Mouse (Mus musculus) C2C12 (cell line): ENCODE measurements at regions not wholly inside any gene's neighbourhood (a gene's known extent, or its start where the extent isn't known, plus 50 kb on each side); places are given as distances from the start of the nearest gene placed in this dataset.

ENCODE experiments used
- H3K27me3 ChIP-seq: one replicate; pipeline ENCODE4 v1.6.1; 2011; ENCODE audit not compliant: control insufficient read depth, insufficient read depth, insufficient read length
- H3K36me3 ChIP-seq: one replicate; pipeline ENCODE4 v1.6.1; 2011; ENCODE audit not compliant: control insufficient read depth, insufficient read depth
- H3K4me3 ChIP-seq: one replicate; pipeline ENCODE4 v1.5.1; 2011; ENCODE audit warnings: mild to moderate bottlenecking, control low read depth; ENCODE audit not compliant: poor library complexity, insufficient read depth, severe bottlenecking
- H3K79me2 ChIP-seq: one replicate; pipeline ENCODE4 v1.6.1; 2011; ENCODE audit not compliant: control insufficient read depth, insufficient read depth
- H3K79me3 ChIP-seq: one replicate; pipeline ENCODE4 v1.6.1; 2011; ENCODE audit warnings: low read depth, control low read depth
- H3ac ChIP-seq: one replicate; pipeline ENCODE3; 2011; ENCODE audit warnings: low read depth; ENCODE audit not compliant: control insufficient read depth, insufficient read length
- CEBPB ChIP-seq: IDR thresholded peaks from one replicate; pipeline ENCODE4 v1.6.1; 2011; ENCODE audit warnings: low read depth, mild to moderate bottlenecking, control low read depth, moderate library complexity
- CTCF ChIP-seq: IDR thresholded peaks from one replicate; pipeline ENCODE4 v1.5.1; 2011; ENCODE audit not compliant: control insufficient read depth, insufficient read depth, insufficient read length
- FOSL1 ChIP-seq: IDR thresholded peaks from one replicate; pipeline ENCODE4 v1.8.0; 2011; ENCODE audit warnings: mild to moderate bottlenecking, low read length; ENCODE audit not compliant: poor library complexity, insufficient read depth, severe bottlenecking
- MAX ChIP-seq: IDR thresholded peaks from one replicate; pipeline ENCODE4 v1.6.1; 2011; ENCODE audit warnings: mild to moderate bottlenecking, control low read depth
- MYOD1 ChIP-seq: IDR thresholded peaks from one replicate; pipeline ENCODE4 v1.6.1; 2011; ENCODE audit warnings: low read depth; ENCODE audit not compliant: control insufficient read depth, insufficient read length
- MYOG ChIP-seq: IDR thresholded peaks from one replicate; pipeline ENCODE4 v1.6.1; 2011; ENCODE audit not compliant: control insufficient read depth, insufficient read length; ENCODE audit errors: extremely low read depth
- USF1 ChIP-seq: IDR thresholded peaks from one replicate; pipeline ENCODE4 v1.6.1; 2011; ENCODE audit warnings: low read depth, mild to moderate bottlenecking, control low read depth, moderate library complexity

DNA sequence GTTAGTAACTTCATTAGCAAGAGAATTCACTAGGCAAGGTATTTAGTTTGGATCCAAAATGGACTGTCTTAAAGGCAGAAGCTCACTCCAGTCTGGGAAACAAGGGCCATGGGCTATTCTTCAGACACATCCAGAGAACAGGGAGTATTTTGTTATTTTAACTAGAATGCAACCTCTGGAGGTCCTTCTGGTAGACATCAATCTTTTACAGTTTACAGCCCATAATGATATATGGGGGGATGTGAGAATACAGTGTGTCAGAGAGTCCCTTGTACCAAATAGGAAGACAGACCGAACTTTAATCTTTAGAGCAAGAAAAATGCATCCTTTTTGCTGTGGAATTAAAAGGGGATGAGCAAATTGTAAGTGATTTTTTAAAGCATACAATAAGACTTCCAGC, 157.6 kb upstream of the Nrp1 start:
- Histone ChIP-seq H3ac (no peak overlapping the region), H3K79me2 (no peaks in the 10 kb centered on the region), H3K36me3 (no peaks in the 10 kb centered on the region), H3K4me3 (no peak overlapping the region), H3K79me3 (no peaks in the 10 kb centered on the region), H3K27me3 (no peaks in the 10 kb centered on the region)
- TF ChIP-seq MAX (no peak), USF1 (no peak), MYOG (no peak), CEBPB (no peak), FOSL1 (no peak), MYOD1 (no peak), CTCF (no peak)

DNA sequence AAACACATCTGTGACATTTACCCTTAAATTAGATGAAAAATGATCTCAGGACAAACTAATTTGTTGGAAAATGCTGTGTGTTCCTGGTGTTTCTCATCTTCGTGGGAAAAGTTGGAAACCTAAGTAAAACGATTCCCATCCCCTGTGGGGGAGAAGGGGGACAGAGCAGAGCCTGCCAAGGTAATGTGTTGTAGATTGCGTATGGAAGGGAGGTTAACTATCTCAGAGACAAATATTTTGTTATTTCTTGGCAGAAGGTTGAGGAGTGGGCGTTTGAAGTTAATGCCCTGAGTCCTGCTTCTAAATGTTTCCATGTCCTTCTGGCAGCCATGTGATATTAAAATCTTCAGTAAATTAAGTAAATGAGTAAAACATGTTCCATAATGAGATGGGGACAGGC, 156.8 kb upstream of the Nrp1 start:
- Histone ChIP-seq H3ac (no peak overlapping the region), H3K4me3 (no peak overlapping the region), H3K27me3 (no peaks in the 10 kb centered on the region), H3K79me2 (no peaks in the 10 kb centered on the region), H3K79me3 (no peaks in the 10 kb centered on the region), H3K36me3 (no peaks in the 10 kb centered on the region)
- TF ChIP-seq USF1 (no peak), MYOD1 (no peak), FOSL1 (no peak), MYOG (no peak), CTCF (no peak), CEBPB (no peak), MAX (no peak)

DNA sequence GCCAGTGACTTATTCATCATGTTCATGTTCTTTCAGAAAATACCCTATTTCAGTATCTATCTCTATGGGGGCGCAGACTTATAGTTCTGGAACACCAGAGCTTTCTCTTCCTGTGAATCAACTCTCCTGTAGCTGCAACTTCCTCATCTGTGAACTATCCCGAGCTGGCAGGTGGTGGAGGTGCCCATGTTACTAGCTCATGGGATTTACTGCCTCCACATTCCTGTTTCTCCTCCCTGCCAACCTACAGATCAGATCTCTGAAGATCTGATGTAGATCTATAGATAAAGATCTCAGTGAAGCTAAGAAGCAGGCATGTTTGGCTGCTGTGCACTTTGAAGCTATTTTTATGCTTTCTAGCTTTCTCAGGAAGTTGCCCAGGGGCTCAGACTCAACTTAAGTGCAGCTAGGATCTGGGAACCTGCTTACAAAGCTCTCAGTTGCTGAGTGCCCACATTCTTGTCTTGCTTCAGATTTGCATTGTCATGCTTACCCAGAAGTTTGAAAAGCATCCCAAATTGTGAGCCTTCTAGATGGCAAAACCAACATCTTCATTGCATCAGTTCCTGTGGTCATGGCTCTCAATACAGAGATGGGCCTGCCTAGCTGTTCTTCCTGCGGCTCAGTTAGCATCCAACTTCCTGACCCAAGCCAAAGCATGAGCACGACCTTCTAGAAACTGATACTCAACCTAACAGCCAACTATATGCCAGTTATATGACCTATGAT, 156.1 kb upstream of the Nrp1 start:
- no peak overlapping the region for H3ac ChIP-seq
- no peaks in the 10 kb centered on the region for H3K27me3 ChIP-seq
- H3K36me3 ChIP-seq, result no peaks in the 10 kb centered on the region
- H3K79me3 ChIP-seq, result no peaks in the 10 kb centered on the region
- no peak for TF ChIP-seq MYOG
- no peak for TF ChIP-seq MAX
- no peak for TF ChIP-seq MYOD1
- TF ChIP-seq CTCF, result no peak
- no peak for TF ChIP-seq FOSL1
- TF ChIP-seq USF1, result no peak
- no peak for TF ChIP-seq CEBPB
- H3K79me2 ChIP-seq, result no peaks in the 10 kb centered on the region
- no peak overlapping the region for H3K4me3 ChIP-seq

DNA sequence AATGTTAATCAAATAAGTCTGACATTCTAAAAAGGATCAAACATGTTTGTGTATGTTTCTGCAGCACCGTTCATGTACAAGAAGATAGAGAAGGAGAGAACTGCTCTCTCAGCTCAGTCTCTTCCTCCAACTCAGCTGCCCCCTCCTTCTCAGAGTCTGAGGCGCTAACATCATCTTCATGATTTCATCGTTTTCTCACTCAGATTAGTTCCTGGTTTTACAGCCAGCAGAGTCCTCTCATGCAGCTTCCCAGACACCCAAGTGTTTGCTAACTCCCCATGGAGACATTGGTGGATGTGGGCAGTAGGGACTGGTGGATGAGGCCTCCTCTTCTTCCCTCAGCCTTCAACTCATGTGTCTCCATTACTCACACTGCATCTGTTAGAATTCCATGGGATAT, 153.6 kb upstream of the Nrp1 start:
- Histone ChIP-seq H3K27me3 (no peaks in the 10 kb centered on the region), H3ac (no peak overlapping the region), H3K36me3 (no peaks in the 10 kb centered on the region), H3K79me3 (no peaks in the 10 kb centered on the region), H3K4me3 (no peak overlapping the region), H3K79me2 (no peaks in the 10 kb centered on the region)
- TF ChIP-seq CTCF, result no peak

DNA sequence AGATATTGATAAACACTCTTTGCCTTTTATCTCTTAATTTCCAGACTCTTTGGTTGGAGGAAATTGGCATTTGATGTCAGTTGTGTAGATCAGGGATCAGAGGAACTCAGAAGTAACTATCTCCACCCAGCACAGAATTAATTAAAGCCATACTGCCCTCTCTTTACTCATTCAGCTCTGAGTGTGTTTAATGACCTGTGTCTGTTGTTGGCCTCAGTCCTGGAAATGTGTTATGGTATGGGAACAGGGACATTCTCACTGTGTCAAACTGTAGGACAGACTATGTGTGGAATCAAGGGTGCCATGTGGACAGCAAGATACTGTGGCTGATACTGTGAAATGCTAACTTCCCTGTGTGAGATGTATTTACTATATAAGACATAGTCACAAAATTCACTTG, 151.3 kb upstream of the Nrp1 start:
- TF ChIP-seq CEBPB (no peak), FOSL1 (no peak), MYOG (no peak), MYOD1 (no peak), MAX (no peak), USF1 (no peak), CTCF (no peak)
- H3ac ChIP-seq, result no peak overlapping the region
- H3K4me3 ChIP-seq, result no peak overlapping the region
- H3K79me3 ChIP-seq, result no peaks in the 10 kb centered on the region
- no peaks in the 10 kb centered on the region for H3K36me3 ChIP-seq
- no peaks in the 10 kb centered on the region for H3K79me2 ChIP-seq
- H3K27me3 ChIP-seq, result no peaks in the 10 kb centered on the region

DNA sequence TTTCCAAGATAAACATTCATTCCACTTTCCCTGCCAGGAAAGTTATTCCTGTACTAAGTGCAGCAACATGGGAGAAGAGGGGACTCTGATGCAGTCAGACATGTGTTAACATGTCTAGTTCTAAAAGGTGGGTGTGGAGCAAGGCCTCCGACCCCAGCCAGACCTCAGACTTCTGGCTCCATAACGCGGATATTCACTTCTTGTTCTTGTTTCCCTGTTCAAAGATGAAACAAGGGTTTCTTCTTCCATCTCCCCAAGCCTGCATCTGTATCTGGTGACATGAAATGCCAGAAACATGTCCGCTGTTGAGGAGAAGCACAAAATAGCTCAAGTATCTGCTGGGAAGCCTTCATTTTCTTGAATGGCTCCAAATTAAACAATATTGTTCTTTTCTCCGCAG, 147.6 kb upstream of the Nrp1 start:
- no peak overlapping the region for H3K4me3 ChIP-seq
- no peaks in the 10 kb centered on the region for H3K79me2 ChIP-seq
- no peaks in the 10 kb centered on the region for H3K79me3 ChIP-seq
- H3ac ChIP-seq, result no peak overlapping the region
- TF ChIP-seq MYOD1 (no peak), MYOG (no peak), MAX (no peak), CTCF (no peak), USF1 (no peak), FOSL1 (no peak), CEBPB (no peak)
- no peaks in the 10 kb centered on the region for H3K27me3 ChIP-seq
- no peaks in the 10 kb centered on the region for H3K36me3 ChIP-seq
